In genomic region chr6:118019569-118019968, GRCm38 (mm10) we compare ENCODE assay signal across 9 mouse cellular contexts. TPM values are rescaled to one million over a fixed set of nuclear protein-coding genes. Genes with fewer than 3 reads are reported as not detected.
A peak's percentile ranks its signal among the peaks of the same experiment; 100 is the strongest.
DNase-seq lines count a peak whose midpoint lies in the region; ATAC-seq lines count a peak whose summit lies in the region.
"Had no signal": no experiment of that assay in that cellular context is flagged by ENCODE, and none has a peak within 500 bp of the region (broad histone marks: within the 10 kb centered on the region; RNA-seq: fewer than 3 reads in every experiment).

No protein-coding gene starts in this region.

- WGBS in midbrain, embryonic 12.5 days, result 25% methylated on average over 7 of the region's 7 CpGs

- H3K9me3 ChIP-seq in midbrain, embryonic 12.5 days, result no peaks in the 10 kb centered on the region

- no peak overlapping the region for H3K27ac ChIP-seq in midbrain, embryonic 12.5 days (replicated peaks)
- H3K27ac ChIP-seq: kidney, postnatal 0 days had no signal

- H3K4me1 ChIP-seq in midbrain, embryonic 12.5 days, result peaks cover 19% of the 10 kb centered on the region

- H3K36me3 ChIP-seq in midbrain, embryonic 12.5 days, result no peaks in the 10 kb centered on the region

- no peak overlapping the region for H3K9ac ChIP-seq in midbrain, embryonic 12.5 days (replicated peaks)

- no peak overlapping the region for H3K4me2 ChIP-seq in midbrain, embryonic 12.5 days (replicated peaks)

- no peak overlapping the region for H3K4me3 ChIP-seq in midbrain, embryonic 12.5 days

- DNase-seq in MN1 (ENCODE audit: low spot score), result peak; percentile 14
- peak; percentile 72 for DNase-seq in cerebellum, adult 9-10 months
- peak; percentile 58 to 62 for DNase-seq in frontal cortex, postnatal 36 days (ENCODE audit: low spot score in 2 of 2)
- no peak for DNase-seq in adrenal gland, adult 2 months
- no peak for DNase-seq in heart, adult 11 months
- no peak for DNase-seq in T-cell, adult 2 months (ENCODE audit: low spot score)

- peaks cover 11% of the 10 kb centered on the region for H3K27me3 ChIP-seq in midbrain, embryonic 12.5 days

- ATAC-seq in midbrain, embryonic 12.5 days (ENCODE audit: low FRiP score, low read depth), result peak; percentile 73
- no peak for ATAC-seq in erythroblast, adult 5-6 weeks (replicated peaks; ENCODE audit: low FRiP score, poor library complexity, severe bottlenecking)

RNA-seq across cellular contexts. Expression of gene Rasgef1a, which starts 8.3 kb away (rescaled TPM):
- polyA plus RNA-seq in midbrain, embryonic 12.5 days (2016; fragmentation: Nextera tagmentation; extraction: Ambion mirVana), result 0.20 and 0.22 TPM in 2 replicates
- under 1 TPM; 0.20 to 0.31 TPM for total RNA-seq in adrenal gland, adult 2 months (2021)
- 0.07 and 0.37 TPM in 2 replicates for polyA plus RNA-seq in adrenal gland, adult 2 months (2012; rRNA removed)
- total RNA-seq in erythroblast, adult 5-6 weeks (2015; ENCODE audit: low replicate concordance), result not detected in 2 replicates
- 0.09 TPM in 1 of 2 replicates, not detected in the other for total RNA-seq in erythroblast, adult 5-6 weeks (2017; ENCODE audit: low replicate concordance)

Comparison
In these comparisons a context has a peak if more than half of its experiments do, and no peak if none do; other contexts are left out.
1. DNase-seq: peak in MN1 (single experiment), cerebellum, adult 9-10 months (single experiment) and frontal cortex, postnatal 36 days (2 of 2); none in adrenal gland, adult 2 months (single experiment), heart, adult 11 months (single experiment) and T-cell, adult 2 months (single experiment).